Mouse (Mus musculus) hindbrain, embryonic 13.5 days (tissue): ENCODE measurements around the gene Dhx40. TPM values are rescaled to one million over a fixed set of nuclear protein-coding genes. Genes with fewer than 3 reads are reported as not detected.
A peak's percentile ranks its signal among the peaks of the same experiment; 100 is the strongest.

Experiments used
- ATAC-seq: fragments of 200-750 bp; cut with Nextera tagmentation; 2 replicates; pipeline ENCODE4 v1.8.0; 2017; ENCODE audit warnings: moderate TSS enrichment; ENCODE audit not compliant: low FRiP score
- H3K27ac ChIP-seq: fragments of 300-500 bp; sonication (generic); 2 replicates; pipeline ENCODE4 v1.5.1; 2015; ENCODE audit warnings: inconsistent platforms, mild to moderate bottlenecking, moderate library complexity
- H3K27me3 ChIP-seq: fragments of 300-500 bp; sonication (generic); 2 replicates; pipeline ENCODE4 v1.6.1; 2015; ENCODE audit warnings: mild to moderate bottlenecking, inconsistent platforms
- H3K36me3 ChIP-seq: fragments of 300-500 bp; sonication (generic); 2 replicates; pipeline ENCODE4 v1.6.1; 2015; ENCODE audit warnings: mild to moderate bottlenecking, inconsistent platforms
- H3K4me1 ChIP-seq: fragments of 300-500 bp; sonication (generic); replicated peaks from 2 replicates; pipeline ENCODE4 v1.6.1; 2015; ENCODE audit warnings: inconsistent platforms
- H3K4me2 ChIP-seq: fragments of 300-500 bp; sonication (generic); 2 replicates; pipeline ENCODE4 v1.6.1; 2015; ENCODE audit warnings: inconsistent platforms, mild to moderate bottlenecking, moderate library complexity
- H3K4me3 ChIP-seq: fragments of 300-500 bp; sonication (generic); 2 replicates; pipeline ENCODE4 v1.5.1; 2015; ENCODE audit warnings: mild to moderate bottlenecking, inconsistent platforms
- H3K9ac ChIP-seq: fragments of 300-500 bp; sonication (generic); 2 replicates; pipeline ENCODE4 v1.6.1; 2015; ENCODE audit warnings: mild to moderate bottlenecking, inconsistent platforms
- H3K9me3 ChIP-seq: fragments of 300-500 bp; sonication (generic); 2 replicates; pipeline ENCODE4 v1.6.1; 2016; ENCODE audit warnings: inconsistent platforms
- WGBS: fragments of 180-500 bp; shearing (Covaris S2); methylation state at CpG from one replicate; pipeline ENCODE4 v1.1.7; 2015; 5-methylcytosine and 5-hydroxymethylcytosine counted together
- polyA plus RNA-seq: library from polyadenylated mRNA; unstranded; fragments of >200 nt; fragmentation: Nextera tagmentation; extraction: Ambion mirVana; gene quantifications from 2 replicates; pipeline ENCODE4 v1.2.1, GENCODE M21; 2015

Dhx40 gene
- 27.3 and 28.3 TPM in 2 replicates for polyA plus RNA-seq

GRCm38 (mm10) chr11:86807505-86807989, at the start of gene Dhx40:
Gene Dhx40, minus strand, starts transcription at chr11:86807746.
- Histone ChIP-seq H3K36me3 (peaks cover 20% of the 10 kb centered on the region), H3K27me3 (no peaks in the 10 kb centered on the region), H3K4me3 (peak within 1 kb of the TSS; percentile 94), H3K9ac (peak within 1 kb of the TSS; percentile 78), H3K9me3 (no peaks in the 10 kb centered on the region), H3K4me1 (peaks cover 14% of the 10 kb centered on the region), H3K4me2 (peak within 1 kb of the TSS; percentile 74), H3K27ac (peak within 1 kb of the TSS; percentile 88)
- WGBS = 6% methylated on average over 40 of the region's 40 CpGs
- ATAC-seq = peak; percentile 97

GRCm38 (mm10) chr11:86855639-86856425, 48.3 kb upstream of the Dhx40 start:
- no peak for ATAC-seq
- H3K4me3 ChIP-seq = no peak overlapping the region
- H3K4me2 ChIP-seq = no peak overlapping the region
- no peaks in the 10 kb centered on the region for H3K9me3 ChIP-seq
- 64% methylated on average over 12 of the region's 12 CpGs for WGBS
- H3K27ac ChIP-seq = no peak overlapping the region
- no peak overlapping the region for H3K9ac ChIP-seq
- H3K36me3 ChIP-seq = no peaks in the 10 kb centered on the region
- H3K27me3 ChIP-seq = no peaks in the 10 kb centered on the region
- H3K4me1 ChIP-seq = peaks cover 31% of the 10 kb centered on the region

GRCm38 (mm10) chr11:86853081-86853480, 45.5 kb upstream of the Dhx40 start:
- no peak overlapping the region for H3K4me2 ChIP-seq
- H3K27me3 ChIP-seq = no peaks in the 10 kb centered on the region
- no peaks in the 10 kb centered on the region for H3K36me3 ChIP-seq
- no peak overlapping the region for H3K4me3 ChIP-seq
- WGBS = 83% methylated on average over 3 of the region's 3 CpGs
- H3K4me1 ChIP-seq = peaks cover 31% of the 10 kb centered on the region
- no peak overlapping the region for H3K9ac ChIP-seq
- H3K9me3 ChIP-seq = no peaks in the 10 kb centered on the region
- ATAC-seq = no peak
- no peak overlapping the region for H3K27ac ChIP-seq

GRCm38 (mm10) chr11:86852534-86853054, 45.0 kb upstream of the Dhx40 start:
- Histone ChIP-seq H3K4me1 (peaks cover 31% of the 10 kb centered on the region), H3K27me3 (no peaks in the 10 kb centered on the region), H3K4me3 (no peak overlapping the region), H3K9ac (no peak overlapping the region), H3K9me3 (no peaks in the 10 kb centered on the region), H3K4me2 (0 out of 2 replicates have a peak overlapping the region, but pooled peaks have one; percentile 4), H3K27ac (peak overlapping the region; percentile 71), H3K36me3 (no peaks in the 10 kb centered on the region)
- WGBS = 45% methylated on average over 13 of the region's 13 CpGs
- no peak for ATAC-seq

GRCm38 (mm10) chr11:86851714-86852533, 44.4 kb upstream of the Dhx40 start:
- Histone ChIP-seq H3K4me1 (peaks cover 31% of the 10 kb centered on the region), H3K4me2 (peak overlapping the region; percentile 4)

GRCm38 (mm10) chr11:86851234-86851671, 43.7 kb upstream of the Dhx40 start:
- Histone ChIP-seq H3K4me2 (peak overlapping the region; percentile 1), H3K4me1 (peaks cover 28% of the 10 kb centered on the region), H3K36me3 (no peaks in the 10 kb centered on the region), H3K4me3 (no peak overlapping the region), H3K9me3 (no peaks in the 10 kb centered on the region), H3K27ac (peak overlapping the region; percentile 71), H3K27me3 (no peaks in the 10 kb centered on the region), H3K9ac (no peak overlapping the region)
- ATAC-seq = no peak
- WGBS = 60% methylated on average over 7 of the region's 7 CpGs

More at GRCm38 (mm10) chr11:86851714-86852533, 44.4 kb upstream of the Dhx40 start:
- no peak overlapping the region for H3K9ac ChIP-seq
- H3K9me3 ChIP-seq = no peaks in the 10 kb centered on the region
- WGBS = 26% methylated on average over 7 of the region's 7 CpGs
- no peaks in the 10 kb centered on the region for H3K36me3 ChIP-seq
- no peak for ATAC-seq
- H3K27ac ChIP-seq = peak overlapping the region; percentile 71
- no peaks in the 10 kb centered on the region for H3K27me3 ChIP-seq
- H3K4me3 ChIP-seq = no peak overlapping the region

- WGBS = 79% methylated on average over 5 of the region's 5 CpGs
- no peaks in the 10 kb centered on the region for H3K36me3 ChIP-seq
- ATAC-seq = no peak
- no peak overlapping the region for H3K9ac ChIP-seq
- no peaks in the 10 kb centered on the region for H3K9me3 ChIP-seq
- H3K27ac ChIP-seq = no peak overlapping the region
- H3K4me1 ChIP-seq = peaks cover 19% of the 10 kb centered on the region
- H3K4me2 ChIP-seq = no peak overlapping the region
- no peaks in the 10 kb centered on the region for H3K27me3 ChIP-seq
- no peak overlapping the region for H3K4me3 ChIP-seq
These were observed 36.3 kb upstream of the Dhx40 start for GRCm38 (mm10) chr11:86843831-86844230.

- H3K27ac ChIP-seq = peak overlapping the region; percentile 56; the same call in 1 of the 2 replicates
- peaks cover 19% of the 10 kb centered on the region for H3K4me1 ChIP-seq
- H3K27me3 ChIP-seq = no peaks in the 10 kb centered on the region
- H3K36me3 ChIP-seq = no peaks in the 10 kb centered on the region
- H3K9me3 ChIP-seq = no peaks in the 10 kb centered on the region
- 77% methylated on average over 8 of the region's 8 CpGs for WGBS
- H3K4me2 ChIP-seq = no peak overlapping the region
- no peak for ATAC-seq
- H3K4me3 ChIP-seq = no peak overlapping the region
- no peak overlapping the region for H3K9ac ChIP-seq
These were observed 33.7 kb upstream of the Dhx40 start for GRCm38 (mm10) chr11:86841261-86841660.

GRCm38 (mm10) chr11:86840511-86841154, 33.1 kb upstream of the Dhx40 start:
- 5% methylated on average over 3 of the region's 3 CpGs for WGBS
- no peak overlapping the region for H3K4me3 ChIP-seq
- no peak for ATAC-seq
- peaks cover 19% of the 10 kb centered on the region for H3K4me1 ChIP-seq
- H3K4me2 ChIP-seq = no peak overlapping the region
- peak overlapping the region; percentile 56 for H3K27ac ChIP-seq
- no peaks in the 10 kb centered on the region for H3K9me3 ChIP-seq
- H3K27me3 ChIP-seq = no peaks in the 10 kb centered on the region
- no peak overlapping the region for H3K9ac ChIP-seq
- no peaks in the 10 kb centered on the region for H3K36me3 ChIP-seq

GRCm38 (mm10) chr11:86839716-86840447, 32.3 kb upstream of the Dhx40 start:
- no peak for ATAC-seq
- peak overlapping the region; percentile 56 for H3K27ac ChIP-seq
- WGBS = 24% methylated on average over 7 of the region's 7 CpGs

GRCm38 (mm10) chr11:86838792-86839191, 31.2 kb upstream of the Dhx40 start:
- Histone ChIP-seq H3K9ac (no peak overlapping the region), H3K36me3 (no peaks in the 10 kb centered on the region), H3K9me3 (no peaks in the 10 kb centered on the region), H3K4me1 (peaks cover 19% of the 10 kb centered on the region), H3K4me2 (no peak overlapping the region), H3K27ac (no peak overlapping the region), H3K27me3 (no peaks in the 10 kb centered on the region), H3K4me3 (no peak overlapping the region)
- WGBS = 82% methylated on average over 1 of the region's 1 CpGs
- ATAC-seq = no peak

More at GRCm38 (mm10) chr11:86839716-86840447, 32.3 kb upstream of the Dhx40 start:
- H3K4me1 ChIP-seq = peaks cover 19% of the 10 kb centered on the region
- no peak overlapping the region for H3K4me3 ChIP-seq
- H3K36me3 ChIP-seq = no peaks in the 10 kb centered on the region
- no peak overlapping the region for H3K9ac ChIP-seq
- no peaks in the 10 kb centered on the region for H3K9me3 ChIP-seq
- no peak overlapping the region for H3K4me2 ChIP-seq
- H3K27me3 ChIP-seq = no peaks in the 10 kb centered on the region
